Mouse (Mus musculus): ENCODE measurements around the gene Hcrtr2. TPM values are rescaled to one million over a fixed set of nuclear protein-coding genes. Genes with fewer than 3 reads are reported as not detected.

The Hcrtr2 gene
- polyA plus RNA-seq, 1 experiment from 2014 or later, result not detected

GRCm38 (mm10) chr9:76252109-76252508 lies 71.5 kb downstream of the Hcrtr2 start:
- Histone ChIP-seq H3K9me3 (ENCODE audit: control insufficient read depth, low read length) (no peaks in the 10 kb centered on the region), H3K9ac (ENCODE audit: low read depth, low read length) (no peak overlapping the region), H3K4me1 (replicated peaks; ENCODE audit: control insufficient read depth, insufficient read depth, low read length) (no peaks in the 10 kb centered on the region), H3K27me3 (replicated peaks; ENCODE audit: control insufficient read depth, insufficient read depth, low read length) (no peaks in the 10 kb centered on the region), H3K4me2 (no peak overlapping the region), H3K36me3 (ENCODE audit: control insufficient read depth, insufficient read depth, low read length) (no peaks in the 10 kb centered on the region), H3K4me3 (ENCODE audit: low read depth, low read length) (no peak overlapping the region), H3K27ac (ENCODE audit: low read depth, low read length) (no peak overlapping the region)
- no peak for DNase-seq (ENCODE audit: low spot score)
- WGBS, result 84% methylated on average over 4 of the region's 4 CpGs
- ATAC-seq (replicated peaks; ENCODE audit: low FRiP score), result no peak

GRCm38 (mm10) chr9:76242322-76242721 lies 81.3 kb downstream of the Hcrtr2 start:
- DNase-seq (ENCODE audit: low spot score) (no peak), ATAC-seq (replicated peaks; ENCODE audit: low FRiP score) (no peak)
- no peaks in the 10 kb centered on the region for H3K9me3 ChIP-seq (ENCODE audit: control insufficient read depth, low read length)
- no peaks in the 10 kb centered on the region for H3K36me3 ChIP-seq (ENCODE audit: control insufficient read depth, insufficient read depth, low read length)
- no peaks in the 10 kb centered on the region for H3K27me3 ChIP-seq (replicated peaks; ENCODE audit: control insufficient read depth, insufficient read depth, low read length)
- no peak overlapping the region for H3K4me3 ChIP-seq (ENCODE audit: low read depth, low read length)
- 0 out of 2 replicates have a peak, but pooled peaks cover 2% of the 10 kb centered on the region for H3K4me1 ChIP-seq (replicated peaks; ENCODE audit: control insufficient read depth, insufficient read depth, low read length)
- no peak overlapping the region for H3K4me2 ChIP-seq
- 64% methylated on average over 1 of the region's 1 CpGs for WGBS
- no peak overlapping the region for H3K27ac ChIP-seq (ENCODE audit: low read depth, low read length)
- no peak overlapping the region for H3K9ac ChIP-seq (ENCODE audit: low read depth, low read length)

GRCm38 (mm10) chr9:76237946-76238345 lies 85.7 kb downstream of the Hcrtr2 start:
- Histone ChIP-seq H3K4me3 (ENCODE audit: low read depth, low read length) (no peak overlapping the region), H3K27ac (ENCODE audit: low read depth, low read length) (peak overlapping the region; percentile 74), H3K4me2 (peak overlapping the region; percentile 70), H3K9ac (ENCODE audit: low read depth, low read length) (no peak overlapping the region), H3K27me3 (replicated peaks; ENCODE audit: control insufficient read depth, insufficient read depth, low read length) (no peaks in the 10 kb centered on the region), H3K4me1 (replicated peaks; ENCODE audit: control insufficient read depth, insufficient read depth, low read length) (0 out of 2 replicates have a peak, but pooled peaks cover 2% of the 10 kb centered on the region), H3K9me3 (ENCODE audit: control insufficient read depth, low read length) (no peaks in the 10 kb centered on the region), H3K36me3 (ENCODE audit: control insufficient read depth, insufficient read depth, low read length) (no peaks in the 10 kb centered on the region)
- WGBS, result 34% methylated on average over 5 of the region's 5 CpGs
- peak; percentile 81 for ATAC-seq (replicated peaks; ENCODE audit: low FRiP score)
- DNase-seq (ENCODE audit: low spot score), result no peak

- no peaks in the 10 kb centered on the region for H3K36me3 ChIP-seq (ENCODE audit: control insufficient read depth, insufficient read depth, low read length)
- H3K27me3 ChIP-seq (replicated peaks; ENCODE audit: control insufficient read depth, insufficient read depth, low read length), result no peaks in the 10 kb centered on the region
- no peaks in the 10 kb centered on the region for H3K9me3 ChIP-seq (ENCODE audit: control insufficient read depth, low read length)
- no peak overlapping the region for H3K9ac ChIP-seq (ENCODE audit: low read depth, low read length)
- DNase-seq (ENCODE audit: low spot score) (peak; percentile 41), ATAC-seq (replicated peaks; ENCODE audit: low FRiP score) (peak; percentile 86)
- H3K4me3 ChIP-seq (ENCODE audit: low read depth, low read length), result peak overlapping the region; percentile 22
- peak overlapping the region; percentile 74; the same call in 1 of the 2 replicates for H3K27ac ChIP-seq (ENCODE audit: low read depth, low read length)
- peak overlapping the region; percentile 70 for H3K4me2 ChIP-seq
- 0 out of 2 replicates have a peak, but pooled peaks cover 2% of the 10 kb centered on the region for H3K4me1 ChIP-seq (replicated peaks; ENCODE audit: control insufficient read depth, insufficient read depth, low read length)
- WGBS, result 19% methylated on average over 12 of the region's 12 CpGs
These were observed 86.4 kb downstream of the Hcrtr2 start for GRCm38 (mm10) chr9:76237243-76237642.

- DNase-seq (ENCODE audit: low spot score) (peak; percentile 41), ATAC-seq (replicated peaks; ENCODE audit: low FRiP score) (peak; percentile 74)
- H3K4me1 ChIP-seq (replicated peaks; ENCODE audit: control insufficient read depth, insufficient read depth, low read length), result 0 out of 2 replicates have a peak, but pooled peaks cover 2% of the 10 kb centered on the region
- H3K36me3 ChIP-seq (ENCODE audit: control insufficient read depth, insufficient read depth, low read length), result no peaks in the 10 kb centered on the region
- no peaks in the 10 kb centered on the region for H3K27me3 ChIP-seq (replicated peaks; ENCODE audit: control insufficient read depth, insufficient read depth, low read length)
- peak overlapping the region; percentile 46; the same call in 1 of the 2 replicates for H3K27ac ChIP-seq (ENCODE audit: low read depth, low read length)
- no peaks in the 10 kb centered on the region for H3K9me3 ChIP-seq (ENCODE audit: control insufficient read depth, low read length)
- peak overlapping the region; percentile 40 for H3K4me3 ChIP-seq (ENCODE audit: low read depth, low read length)
- H3K9ac ChIP-seq (ENCODE audit: low read depth, low read length), result no peak overlapping the region
- peak overlapping the region; percentile 70 for H3K4me2 ChIP-seq
- under 1% methylated on average over 7 of the region's 7 CpGs for WGBS
These were observed 87.0 kb downstream of the Hcrtr2 start for GRCm38 (mm10) chr9:76236626-76237025.

GRCm38 (mm10) chr9:76235945-76236503 lies 87.6 kb downstream of the Hcrtr2 start:
- peak; percentile 78 for ATAC-seq (replicated peaks; ENCODE audit: low FRiP score)
- DNase-seq (ENCODE audit: low spot score), result peak; percentile 62
- H3K36me3 ChIP-seq (ENCODE audit: control insufficient read depth, insufficient read depth, low read length), result no peaks in the 10 kb centered on the region
- no peaks in the 10 kb centered on the region for H3K27me3 ChIP-seq (replicated peaks; ENCODE audit: control insufficient read depth, insufficient read depth, low read length)
- peak overlapping the region; percentile 46; the same call in 1 of the 2 replicates for H3K27ac ChIP-seq (ENCODE audit: low read depth, low read length)
- H3K9ac ChIP-seq (ENCODE audit: low read depth, low read length), result peak overlapping the region; percentile 51; the same call in 1 of the 2 replicates
- 0 out of 2 replicates have a peak, but pooled peaks cover 2% of the 10 kb centered on the region for H3K4me1 ChIP-seq (replicated peaks; ENCODE audit: control insufficient read depth, insufficient read depth, low read length)
- no peaks in the 10 kb centered on the region for H3K9me3 ChIP-seq (ENCODE audit: control insufficient read depth, low read length)
- peak overlapping the region; percentile 40 for H3K4me3 ChIP-seq (ENCODE audit: low read depth, low read length)
- H3K4me2 ChIP-seq, result peak overlapping the region; percentile 70
- WGBS, result 4% methylated on average over 14 of the region's 14 CpGs

GRCm38 (mm10) chr9:76234899-76235298 lies 88.8 kb downstream of the Hcrtr2 start:
- no peak overlapping the region for H3K4me2 ChIP-seq
- no peaks in the 10 kb centered on the region for H3K36me3 ChIP-seq (ENCODE audit: control insufficient read depth, insufficient read depth, low read length)
- H3K27ac ChIP-seq (ENCODE audit: low read depth, low read length), result no peak overlapping the region
- DNase-seq (ENCODE audit: low spot score) (no peak), ATAC-seq (replicated peaks; ENCODE audit: low FRiP score) (no peak)
- H3K9ac ChIP-seq (ENCODE audit: low read depth, low read length), result no peak overlapping the region
- no peak overlapping the region for H3K4me3 ChIP-seq (ENCODE audit: low read depth, low read length)
- H3K4me1 ChIP-seq (replicated peaks; ENCODE audit: control insufficient read depth, insufficient read depth, low read length), result 0 out of 2 replicates have a peak, but pooled peaks cover 2% of the 10 kb centered on the region
- H3K9me3 ChIP-seq (ENCODE audit: control insufficient read depth, low read length), result no peaks in the 10 kb centered on the region
- no peaks in the 10 kb centered on the region for H3K27me3 ChIP-seq (replicated peaks; ENCODE audit: control insufficient read depth, insufficient read depth, low read length)
- 71% methylated on average over 7 of the region's 7 CpGs for WGBS

GRCm38 (mm10) chr9:76230400-76230799 lies 93.3 kb downstream of the Hcrtr2 start:
- no peak overlapping the region; the same call in 1 of the 2 replicates for H3K4me2 ChIP-seq
- WGBS, result 44% methylated on average over 11 of the region's 11 CpGs

More at GRCm38 (mm10) chr9:76230400-76230799, 93.3 kb downstream of the Hcrtr2 start:
- Histone ChIP-seq H3K9ac (ENCODE audit: low read depth, low read length) (no peak overlapping the region), H3K27ac (ENCODE audit: low read depth, low read length) (no peak overlapping the region), H3K27me3 (replicated peaks; ENCODE audit: control insufficient read depth, insufficient read depth, low read length) (no peaks in the 10 kb centered on the region), H3K36me3 (ENCODE audit: control insufficient read depth, insufficient read depth, low read length) (no peaks in the 10 kb centered on the region), H3K4me3 (ENCODE audit: low read depth, low read length) (no peak overlapping the region), H3K4me1 (replicated peaks; ENCODE audit: control insufficient read depth, insufficient read depth, low read length) (no peaks in the 10 kb centered on the region), H3K9me3 (ENCODE audit: control insufficient read depth, low read length) (no peaks in the 10 kb centered on the region)
- ATAC-seq (replicated peaks; ENCODE audit: low FRiP score) (peak; percentile 66; the same call in 1 of the 2 replicates), DNase-seq (ENCODE audit: low spot score) (no peak)
